Mouse (Mus musculus) urinary bladder, postnatal 4 days (tissue): ENCODE data around the gene Tbc1d9b.
"Not testable (repeated sequence)": the region's sequence is repeated elsewhere in the genome, so short reads cannot be mapped to it uniquely, and the experiment has no call there.

ENCODE experiments used
- DNase-seq, 2 experiments: peaks; one replicate each; pipeline ENCODE4 v3.0.0; 2021 to 2022; ENCODE audit warnings: low spot score in 2 of 2

Tbc1d9b gene

GRCm38 (mm10) chr11:50138206-50138822 lies 7.1 kb downstream of the Tbc1d9b start:
- DNase-seq: no peak

- DNase-seq: no peak
Observed at GRCm38 (mm10) chr11:50139571-50139970, 8.4 kb downstream of the Tbc1d9b start.

- DNase-seq: no peak
Observed at GRCm38 (mm10) chr11:50145529-50145928, 14.3 kb downstream of the Tbc1d9b start.

GRCm38 (mm10) chr11:50146121-50146520 lies 14.9 kb downstream of the Tbc1d9b start:
- no peak for DNase-seq

GRCm38 (mm10) chr11:50147267-50147957 lies 16.2 kb downstream of the Tbc1d9b start:
- peak in 1 of 2 experiments; percentile 56 for DNase-seq

- DNase-seq: no peak
Observed at GRCm38 (mm10) chr11:50147958-50148476, 16.8 kb downstream of the Tbc1d9b start.

GRCm38 (mm10) chr11:50149200-50149599 lies 18.0 kb downstream of the Tbc1d9b start:
- DNase-seq: no peak

GRCm38 (mm10) chr11:50149603-50150150 lies 18.5 kb downstream of the Tbc1d9b start:
- DNase-seq: no peak

GRCm38 (mm10) chr11:50151374-50151773 lies 20.2 kb downstream of the Tbc1d9b start:
- DNase-seq: no peak

GRCm38 (mm10) chr11:50154166-50154565 lies 23.0 kb downstream of the Tbc1d9b start:
- no peak for DNase-seq

GRCm38 (mm10) chr11:50154777-50155520 lies 23.8 kb downstream of the Tbc1d9b start:
- DNase-seq: no peak

GRCm38 (mm10) chr11:50155785-50156184 lies 24.6 kb downstream of the Tbc1d9b start:
- DNase-seq: no peak

- no peak for DNase-seq
Observed at GRCm38 (mm10) chr11:50156725-50157258, 25.6 kb downstream of the Tbc1d9b start.

- no peak for DNase-seq
Observed at GRCm38 (mm10) chr11:50158346-50158745, 27.1 kb downstream of the Tbc1d9b start.

GRCm38 (mm10) chr11:50159347-50159746 lies 28.2 kb downstream of the Tbc1d9b start:
- DNase-seq: no peak

- peak; percentile 43 to 59 for DNase-seq
Observed at GRCm38 (mm10) chr11:50161578-50162304, 30.5 kb downstream of the Tbc1d9b start.

- peak in 1 of 2 experiments; percentile 46 for DNase-seq
Observed at GRCm38 (mm10) chr11:50162338-50163050, 31.3 kb downstream of the Tbc1d9b start.

GRCm38 (mm10) chr11:50168352-50168751 lies 37.2 kb downstream of the Tbc1d9b start:
- DNase-seq: no peak

GRCm38 (mm10) chr11:50174111-50174729 lies 43.0 kb downstream of the Tbc1d9b start, which contains the start of gene Mrnip:
Gene Mrnip (plus strand): TSS chr11:50174444.
- not testable (repeated sequence) for DNase-seq

- peak; percentile 94 to 96 for DNase-seq
Observed at GRCm38 (mm10) chr11:50174730-50175187, 43.6 kb downstream of the Tbc1d9b start.
